Mouse (Mus musculus): ENCODE measurements around the gene Myb. TPM values are rescaled to one million over a fixed set of nuclear protein-coding genes. Genes with fewer than 3 reads are reported as not detected.

The Myb gene
- polyA plus RNA-seq, 1 experiment from 2014 or later: 7.1 TPM

DNA sequence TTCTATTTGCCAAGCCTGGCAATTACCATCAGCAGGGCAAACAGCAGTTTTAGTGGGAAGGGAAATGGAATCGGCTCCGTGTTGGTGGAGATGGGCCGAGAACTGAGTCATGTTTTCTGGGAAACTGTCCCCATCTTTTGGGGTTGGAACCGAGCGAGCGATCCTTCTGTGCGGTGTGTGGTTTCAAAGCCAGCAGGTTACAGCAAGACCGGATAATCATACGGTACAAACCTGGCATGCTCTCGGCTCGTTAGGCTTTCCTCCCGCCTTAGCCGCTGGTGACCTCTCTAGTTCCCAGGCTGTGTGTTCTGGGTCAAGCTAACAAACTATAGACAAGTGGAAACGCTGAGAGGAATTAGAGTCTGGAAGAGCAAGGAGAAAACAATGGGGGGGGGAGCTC is 65.2 kb downstream of the Myb start:
- Histone ChIP-seq H3K4me1 (ENCODE audit: control insufficient read depth, insufficient read depth, low read length) (no peaks in the 10 kb centered on the region), H3K9ac (replicated peaks; ENCODE audit: low read length) (no peak overlapping the region), H3K27me3 (ENCODE audit: control insufficient read depth, insufficient read depth, low read length) (no peaks in the 10 kb centered on the region), H3K27ac (replicated peaks; ENCODE audit: low read depth, low read length) (no peak overlapping the region), H3K9me3 (replicated peaks; ENCODE audit: control insufficient read depth, low read length) (no peaks in the 10 kb centered on the region), H3K36me3 (replicated peaks; ENCODE audit: control insufficient read depth, insufficient read depth, low read depth, low read length) (no peaks in the 10 kb centered on the region), H3K4me3 (ENCODE audit: low read depth, low read length) (no peak overlapping the region), H3K4me2 (ENCODE audit: low read depth, low read length) (no peak overlapping the region)
- ATAC-seq (replicated peaks; ENCODE audit: insufficient number of reproducible peaks, low FRiP score, low TSS enrichment, low read depth): no peak
- DNase-seq (ENCODE audit: low spot score): no peak
- 83% methylated on average over 14 of the region's 14 CpGs for whole genome bisulfite sequencing

DNA sequence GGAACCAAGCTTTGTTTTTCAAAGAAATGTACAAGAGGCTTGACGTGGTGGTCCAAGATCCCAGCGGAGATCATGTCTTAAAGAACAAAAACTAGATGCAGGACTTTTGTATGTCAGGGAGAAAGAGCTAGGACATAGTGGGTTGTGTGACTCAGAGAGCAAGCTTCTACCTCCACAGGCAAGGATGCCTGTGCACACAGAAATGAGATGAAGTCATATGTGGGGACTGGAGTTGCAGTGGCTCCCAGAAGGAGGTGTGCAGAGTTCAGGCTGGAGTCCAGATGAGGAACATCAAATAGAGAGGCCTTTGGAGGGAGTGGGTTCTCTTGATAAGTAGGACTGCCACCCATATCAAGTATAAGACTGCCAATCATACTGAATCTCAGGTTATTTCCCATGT is 65.9 kb downstream of the Myb start:
- Histone ChIP-seq H3K36me3 (replicated peaks; ENCODE audit: control insufficient read depth, insufficient read depth, low read depth, low read length) (no peaks in the 10 kb centered on the region), H3K9me3 (replicated peaks; ENCODE audit: control insufficient read depth, low read length) (no peaks in the 10 kb centered on the region), H3K4me1 (ENCODE audit: control insufficient read depth, insufficient read depth, low read length) (no peaks in the 10 kb centered on the region), H3K27ac (replicated peaks; ENCODE audit: low read depth, low read length) (no peak overlapping the region), H3K9ac (replicated peaks; ENCODE audit: low read length) (no peak overlapping the region), H3K27me3 (ENCODE audit: control insufficient read depth, insufficient read depth, low read length) (no peaks in the 10 kb centered on the region), H3K4me3 (ENCODE audit: low read depth, low read length) (no peak overlapping the region), H3K4me2 (ENCODE audit: low read depth, low read length) (no peak overlapping the region)
- no peak for DNase-seq (ENCODE audit: low spot score)
- 92% methylated on average over 2 of the region's 2 CpGs for WGBS
- no peak for ATAC-seq (replicated peaks; ENCODE audit: insufficient number of reproducible peaks, low FRiP score, low TSS enrichment, low read depth)

DNA sequence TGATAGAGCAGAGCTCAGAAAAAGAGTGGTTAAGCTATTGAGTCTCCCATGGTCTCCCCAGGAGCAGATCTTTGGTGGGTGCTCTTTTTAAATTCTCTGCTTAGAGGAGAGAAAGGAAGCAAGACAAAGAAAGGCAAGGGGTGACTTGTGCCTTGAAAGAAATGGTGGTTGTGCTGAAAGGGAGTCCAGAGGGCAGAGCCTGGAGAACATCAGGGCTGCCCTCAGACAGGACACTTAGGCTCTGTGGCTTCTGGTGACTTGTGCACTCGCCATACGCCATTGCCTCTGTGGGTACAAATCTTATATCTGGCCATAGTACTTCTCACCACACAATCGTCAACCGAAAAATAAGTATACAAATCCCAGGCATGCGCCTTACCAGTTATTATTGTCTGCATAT is 67.5 kb downstream of the Myb start:
- no peaks in the 10 kb centered on the region for H3K4me1 ChIP-seq (ENCODE audit: control insufficient read depth, insufficient read depth, low read length)
- H3K4me3 ChIP-seq (ENCODE audit: low read depth, low read length): no peak overlapping the region
- 90% methylated on average over 5 of the region's 5 CpGs for WGBS
- H3K27me3 ChIP-seq (ENCODE audit: control insufficient read depth, insufficient read depth, low read length): no peaks in the 10 kb centered on the region
- H3K4me2 ChIP-seq (ENCODE audit: low read depth, low read length): no peak overlapping the region
- no peaks in the 10 kb centered on the region for H3K9me3 ChIP-seq (replicated peaks; ENCODE audit: control insufficient read depth, low read length)
- no peak overlapping the region for H3K9ac ChIP-seq (replicated peaks; ENCODE audit: low read length)
- no peak for DNase-seq (ENCODE audit: low spot score)
- H3K27ac ChIP-seq (replicated peaks; ENCODE audit: low read depth, low read length): no peak overlapping the region
- ATAC-seq (replicated peaks; ENCODE audit: insufficient number of reproducible peaks, low FRiP score, low TSS enrichment, low read depth): no peak
- no peaks in the 10 kb centered on the region for H3K36me3 ChIP-seq (replicated peaks; ENCODE audit: control insufficient read depth, insufficient read depth, low read depth, low read length)

DNA sequence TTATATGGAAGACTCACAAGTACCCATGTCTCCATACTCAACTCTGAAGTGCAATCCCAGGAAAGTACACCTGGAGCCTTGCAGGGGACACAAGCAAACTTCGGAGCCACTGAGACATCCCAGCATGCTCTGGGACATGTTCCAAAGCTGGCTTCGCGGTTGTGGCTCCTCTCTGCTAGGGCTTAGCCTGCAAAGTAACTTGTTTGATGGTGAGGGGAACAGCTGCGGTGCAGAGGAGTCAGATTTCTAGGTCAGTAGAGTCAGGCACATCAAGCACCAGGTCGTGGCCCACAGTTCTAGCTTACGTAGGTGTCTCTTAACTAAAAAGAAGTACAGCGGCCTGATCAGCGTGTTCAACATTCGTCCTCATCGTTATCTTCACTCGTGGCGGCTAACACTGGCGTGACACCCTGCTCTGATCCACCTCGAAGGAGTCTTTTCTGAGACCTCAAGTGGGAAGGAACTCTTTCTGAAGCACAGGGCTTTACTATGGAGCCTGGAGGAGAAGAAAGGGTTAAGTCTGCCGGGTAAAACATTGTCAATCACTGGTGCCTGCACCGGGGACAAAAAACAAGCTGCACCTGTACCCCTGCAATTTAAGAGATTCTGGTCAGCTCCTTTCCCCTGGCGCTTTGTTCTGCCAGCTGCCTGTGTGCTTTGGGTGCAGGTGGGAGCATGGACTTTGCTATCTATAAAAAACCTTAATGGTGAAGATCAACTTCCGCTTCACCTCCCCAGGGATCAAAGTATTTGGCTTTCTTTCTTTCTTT is 68.1 kb downstream of the Myb start:
- 51% methylated on average over 18 of the region's 18 CpGs for WGBS
- H3K4me2 ChIP-seq (ENCODE audit: low read depth, low read length): no peak overlapping the region

DNA sequence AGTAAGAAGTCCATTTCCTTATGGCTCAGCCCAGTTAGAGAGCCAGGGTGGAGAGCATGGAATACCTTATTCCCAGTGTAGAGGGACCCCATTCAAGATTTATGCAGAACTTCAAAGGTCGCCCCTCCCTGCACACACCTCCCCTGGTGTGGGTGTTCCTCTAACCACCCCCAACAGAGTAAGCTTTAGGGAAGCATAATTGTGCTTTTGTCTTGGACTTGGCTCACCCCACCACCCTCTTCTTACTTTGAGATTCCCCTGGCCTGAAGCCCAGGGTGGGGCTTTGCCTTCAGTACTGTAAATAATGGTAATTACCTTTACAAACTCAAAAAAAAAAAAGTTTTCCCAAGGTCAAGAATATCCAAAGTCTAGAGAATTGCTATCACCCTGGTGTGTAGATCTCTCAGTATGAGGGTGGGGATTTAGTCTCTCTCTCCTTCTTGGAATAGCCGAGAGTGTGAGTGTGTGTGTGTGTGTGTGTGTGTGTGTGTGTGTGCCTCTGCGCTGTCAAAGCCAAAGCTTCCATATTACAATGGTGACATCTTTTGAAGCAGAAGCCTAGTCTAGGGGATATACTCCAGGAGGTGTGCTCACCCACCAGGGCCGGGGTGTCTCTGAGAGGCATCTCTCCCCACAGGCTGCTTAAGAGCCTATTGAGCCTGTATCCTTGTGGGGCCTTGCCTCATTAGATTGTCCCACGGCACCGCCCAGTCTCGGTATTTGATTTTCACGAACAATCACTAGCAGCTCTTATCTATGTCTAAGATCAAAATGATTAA is 69.7 kb downstream of the Myb start:
- WGBS: 87% methylated on average over 8 of the region's 8 CpGs
- Histone ChIP-seq H3K4me3 (ENCODE audit: low read depth, low read length) (no peak overlapping the region), H3K4me1 (ENCODE audit: control insufficient read depth, insufficient read depth, low read length) (no peaks in the 10 kb centered on the region), H3K9me3 (replicated peaks; ENCODE audit: control insufficient read depth, low read length) (no peaks in the 10 kb centered on the region), H3K27me3 (ENCODE audit: control insufficient read depth, insufficient read depth, low read length) (no peaks in the 10 kb centered on the region), H3K9ac (replicated peaks; ENCODE audit: low read length) (no peak overlapping the region), H3K27ac (replicated peaks; ENCODE audit: low read depth, low read length) (no peak overlapping the region), H3K4me2 (ENCODE audit: low read depth, low read length) (no peak overlapping the region), H3K36me3 (replicated peaks; ENCODE audit: control insufficient read depth, insufficient read depth, low read depth, low read length) (no peaks in the 10 kb centered on the region)
- no peak for ATAC-seq (replicated peaks; ENCODE audit: insufficient number of reproducible peaks, low FRiP score, low TSS enrichment, low read depth)
- DNase-seq (ENCODE audit: low spot score): no peak

More for the DNA sequence above, 68.1 kb downstream of the Myb start:
- no peak overlapping the region for H3K27ac ChIP-seq (replicated peaks; ENCODE audit: low read depth, low read length)
- no peak for DNase-seq (ENCODE audit: low spot score)
- H3K9me3 ChIP-seq (replicated peaks; ENCODE audit: control insufficient read depth, low read length): no peaks in the 10 kb centered on the region
- H3K4me1 ChIP-seq (ENCODE audit: control insufficient read depth, insufficient read depth, low read length): no peaks in the 10 kb centered on the region
- no peaks in the 10 kb centered on the region for H3K27me3 ChIP-seq (ENCODE audit: control insufficient read depth, insufficient read depth, low read length)
- no peak for ATAC-seq (replicated peaks; ENCODE audit: insufficient number of reproducible peaks, low FRiP score, low TSS enrichment, low read depth)
- H3K36me3 ChIP-seq (replicated peaks; ENCODE audit: control insufficient read depth, insufficient read depth, low read depth, low read length): no peaks in the 10 kb centered on the region
- no peak overlapping the region for H3K9ac ChIP-seq (replicated peaks; ENCODE audit: low read length)
- no peak overlapping the region for H3K4me3 ChIP-seq (ENCODE audit: low read depth, low read length)

DNA sequence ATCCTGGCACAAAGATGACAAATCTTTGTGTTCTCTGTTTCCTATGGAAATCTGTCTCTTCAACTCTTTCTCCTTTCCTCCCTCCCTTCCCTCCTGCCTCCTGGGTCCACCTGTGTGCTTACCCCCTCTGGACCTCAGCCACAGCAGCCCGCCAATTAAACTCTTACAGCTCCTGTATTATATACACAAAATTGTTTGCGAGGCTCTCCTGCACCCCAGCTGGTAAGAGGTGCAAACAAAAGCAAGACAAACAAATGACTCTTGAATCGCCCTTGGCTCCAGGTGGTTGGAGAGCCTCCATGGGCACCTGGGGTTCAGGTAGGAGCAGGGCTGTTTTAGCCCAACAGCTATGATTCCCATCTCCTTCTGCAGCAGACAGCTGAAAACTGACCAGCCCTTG is 71.2 kb downstream of the Myb start:
- Histone ChIP-seq H3K36me3 (replicated peaks; ENCODE audit: control insufficient read depth, insufficient read depth, low read depth, low read length) (no peaks in the 10 kb centered on the region), H3K9me3 (replicated peaks; ENCODE audit: control insufficient read depth, low read length) (no peaks in the 10 kb centered on the region), H3K27ac (replicated peaks; ENCODE audit: low read depth, low read length) (no peak overlapping the region), H3K9ac (replicated peaks; ENCODE audit: low read length) (no peak overlapping the region), H3K4me2 (ENCODE audit: low read depth, low read length) (no peak overlapping the region), H3K4me1 (ENCODE audit: control insufficient read depth, insufficient read depth, low read length) (no peaks in the 10 kb centered on the region), H3K4me3 (ENCODE audit: low read depth, low read length) (no peak overlapping the region), H3K27me3 (ENCODE audit: control insufficient read depth, insufficient read depth, low read length) (no peaks in the 10 kb centered on the region)
- no peak for DNase-seq (ENCODE audit: low spot score)
- ATAC-seq (replicated peaks; ENCODE audit: insufficient number of reproducible peaks, low FRiP score, low TSS enrichment, low read depth): no peak
- 83% methylated on average over 3 of the region's 3 CpGs for WGBS

DNA sequence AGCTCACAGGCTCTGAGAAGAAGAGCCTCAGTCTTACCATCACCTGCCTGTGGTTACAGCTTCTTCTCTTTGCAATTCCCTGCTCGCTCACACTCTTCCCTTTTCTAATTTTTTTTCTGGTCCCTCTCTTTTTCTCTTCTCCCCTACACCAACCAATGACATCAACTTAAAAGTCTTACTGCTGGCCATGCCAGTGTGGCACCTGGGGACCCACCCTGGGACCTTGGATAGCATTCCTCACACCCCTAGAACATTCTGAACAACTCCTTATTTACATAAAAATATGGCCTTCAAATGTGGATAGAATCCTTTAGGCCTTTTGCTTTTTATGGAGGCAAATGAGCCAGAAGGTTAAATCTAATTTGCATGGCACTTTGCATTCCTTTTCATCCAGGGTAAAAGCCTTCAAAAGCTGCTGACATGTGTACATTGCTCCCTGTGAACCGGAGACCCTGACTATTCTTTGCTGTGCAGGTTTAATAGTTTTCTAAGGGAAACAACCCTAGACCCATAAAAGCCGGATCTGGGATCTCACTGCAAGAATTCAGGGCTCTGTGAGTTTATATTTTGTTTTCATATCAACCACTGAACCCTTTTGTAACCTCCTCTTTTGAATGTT is 73.1 kb downstream of the Myb start:
- Histone ChIP-seq H3K4me3 (ENCODE audit: low read depth, low read length) (no peak overlapping the region), H3K27me3 (ENCODE audit: control insufficient read depth, insufficient read depth, low read length) (no peaks in the 10 kb centered on the region), H3K9me3 (replicated peaks; ENCODE audit: control insufficient read depth, low read length) (no peaks in the 10 kb centered on the region), H3K27ac (replicated peaks; ENCODE audit: low read depth, low read length) (no peak overlapping the region), H3K4me2 (ENCODE audit: low read depth, low read length) (no peak overlapping the region), H3K36me3 (replicated peaks; ENCODE audit: control insufficient read depth, insufficient read depth, low read depth, low read length) (no peaks in the 10 kb centered on the region), H3K9ac (replicated peaks; ENCODE audit: low read length) (no peak overlapping the region), H3K4me1 (ENCODE audit: control insufficient read depth, insufficient read depth, low read length) (no peaks in the 10 kb centered on the region)
- DNase-seq (ENCODE audit: low spot score): no peak
- no peak for ATAC-seq (replicated peaks; ENCODE audit: insufficient number of reproducible peaks, low FRiP score, low TSS enrichment, low read depth)
- WGBS: 74% methylated on average over 3 of the region's 3 CpGs

DNA sequence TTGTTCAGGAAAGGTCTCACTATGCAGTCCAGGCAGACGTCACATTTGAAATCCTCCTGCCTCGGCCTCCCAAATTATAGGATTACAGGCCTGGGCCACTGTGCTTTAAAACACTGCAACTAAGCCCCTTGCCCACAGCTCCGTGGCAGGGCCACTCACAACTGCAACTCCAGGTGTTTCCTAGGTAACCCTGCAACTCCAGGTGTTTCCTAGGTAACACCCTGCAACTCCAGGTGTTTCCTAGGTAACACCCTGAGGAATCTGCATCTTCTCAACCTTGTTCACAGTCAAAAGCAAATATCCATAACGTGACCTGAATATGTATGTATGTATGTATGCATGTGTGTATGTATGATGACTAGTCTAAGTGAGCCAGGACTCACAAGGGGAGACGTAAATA is 75.7 kb downstream of the Myb start:
- WGBS: 85% methylated on average over 5 of the region's 5 CpGs
- DNase-seq (ENCODE audit: low spot score) (no peak), ATAC-seq (replicated peaks; ENCODE audit: insufficient number of reproducible peaks, low FRiP score, low TSS enrichment, low read depth) (no peak)
- Histone ChIP-seq H3K4me1 (ENCODE audit: control insufficient read depth, insufficient read depth, low read length) (no peaks in the 10 kb centered on the region), H3K9ac (replicated peaks; ENCODE audit: low read length) (no peak overlapping the region), H3K27me3 (ENCODE audit: control insufficient read depth, insufficient read depth, low read length) (no peaks in the 10 kb centered on the region), H3K9me3 (replicated peaks; ENCODE audit: control insufficient read depth, low read length) (no peaks in the 10 kb centered on the region), H3K27ac (replicated peaks; ENCODE audit: low read depth, low read length) (no peak overlapping the region), H3K36me3 (replicated peaks; ENCODE audit: control insufficient read depth, insufficient read depth, low read depth, low read length) (no peaks in the 10 kb centered on the region), H3K4me2 (ENCODE audit: low read depth, low read length) (no peak overlapping the region), H3K4me3 (ENCODE audit: low read depth, low read length) (no peak overlapping the region)
